Mouse (Mus musculus) forebrain, embryonic 11.5 days (tissue): ENCODE measurements at regions not wholly inside any gene's neighbourhood (a gene's known extent, or its start where the extent isn't known, plus 50 kb on each side); places are given as distances from the start of the nearest gene placed in this dataset.

Experiments
- ATAC-seq: fragments of 200-750 bp; cut with Nextera tagmentation; replicated peaks from 2 replicates; pipeline ENCODE4 v1.8.0; 2017; ENCODE audit warnings: moderate TSS enrichment; ENCODE audit not compliant: low FRiP score
- DNase-seq: peaks from one replicate; pipeline ENCODE4 v3.0.0-alpha.2; 2017; ENCODE audit warnings: low spot score
- H3K27ac ChIP-seq: fragments of 300-500 bp; sonication (generic); 2 replicates; pipeline ENCODE4 v1.5.1; 2014; ENCODE audit warnings: low read depth, low read length
- H3K27me3 ChIP-seq: fragments of 300-500 bp; sonication (generic); 2 replicates; pipeline ENCODE4 v1.6.1; 2014; ENCODE audit warnings: mild to moderate bottlenecking, low read length, mixed read lengths; ENCODE audit not compliant: control insufficient read depth, insufficient read depth
- H3K36me3 ChIP-seq: fragments of 300-500 bp; sonication (generic); 2 replicates; pipeline ENCODE4 v1.6.1; 2014; ENCODE audit warnings: mild to moderate bottlenecking, low read length, moderate library complexity, mixed read lengths; ENCODE audit not compliant: control insufficient read depth, insufficient read depth
- H3K4me1 ChIP-seq: fragments of 300-500 bp; sonication (generic); replicated peaks from 2 replicates; pipeline ENCODE4 v1.6.1; 2014; ENCODE audit warnings: low read length, mixed read lengths; ENCODE audit not compliant: control insufficient read depth, insufficient read depth
- H3K4me2 ChIP-seq: fragments of 300-500 bp; sonication (generic); 2 replicates; pipeline ENCODE4 v1.6.1; 2014; ENCODE audit warnings: low read depth, mild to moderate bottlenecking, low read length, moderate library complexity, mixed read lengths; ENCODE audit not compliant: severe bottlenecking
- H3K4me3 ChIP-seq: fragments of 300-500 bp; sonication (generic); 2 replicates; pipeline ENCODE4 v1.5.1; 2014; ENCODE audit warnings: low read depth, low read length
- H3K9ac ChIP-seq: fragments of 300-500 bp; sonication (generic); 2 replicates; pipeline ENCODE4 v1.6.1; 2014; ENCODE audit warnings: low read length
- H3K9me3 ChIP-seq: fragments of 300-500 bp; sonication (generic); 2 replicates; pipeline ENCODE4 v1.6.1; 2016; ENCODE audit warnings: low read length, mixed read lengths; ENCODE audit not compliant: control insufficient read depth
- WGBS: fragments of 180-500 bp; shearing (Covaris S2); extraction: QIAGEN DNeasy Blood & Tissue Kit; methylation state at CpG from one replicate; pipeline ENCODE4 v1.1.7; 2014; 5-methylcytosine and 5-hydroxymethylcytosine counted together

- ATAC-seq (no peak), DNase-seq (no peak)
- Histone ChIP-seq H3K27ac (no peak overlapping the region), H3K4me2 (no peak overlapping the region), H3K9me3 (no peaks in the 10 kb centered on the region), H3K36me3 (no peaks in the 10 kb centered on the region), H3K27me3 (no peaks in the 10 kb centered on the region), H3K9ac (no peak overlapping the region), H3K4me1 (no peaks in the 10 kb centered on the region), H3K4me3 (no peak overlapping the region)
- WGBS, result 80% methylated on average over 6 of the region's 6 CpGs
Measured at GRCm38 (mm10) chr5:18436099-18436748, 76.1 kb upstream of the Gnai1 start.

GRCm38 (mm10) chr5:18434245-18434644 is 74.1 kb upstream of the Gnai1 start:
- Histone ChIP-seq H3K9ac (no peak overlapping the region), H3K9me3 (no peaks in the 10 kb centered on the region), H3K4me3 (no peak overlapping the region), H3K4me1 (no peaks in the 10 kb centered on the region), H3K27me3 (no peaks in the 10 kb centered on the region), H3K4me2 (no peak overlapping the region), H3K27ac (no peak overlapping the region), H3K36me3 (no peaks in the 10 kb centered on the region)
- 94% methylated on average over 2 of the region's 2 CpGs for WGBS
- ATAC-seq (no peak), DNase-seq (no peak)

- 66% methylated on average over 7 of the region's 7 CpGs for WGBS
- H3K4me1 ChIP-seq, result no peaks in the 10 kb centered on the region
- no peak overlapping the region for H3K4me3 ChIP-seq
- DNase-seq, result no peak
- H3K9me3 ChIP-seq, result no peaks in the 10 kb centered on the region
- H3K4me2 ChIP-seq, result no peak overlapping the region
- no peaks in the 10 kb centered on the region for H3K36me3 ChIP-seq
- no peak overlapping the region for H3K27ac ChIP-seq
- no peak overlapping the region for H3K9ac ChIP-seq
- ATAC-seq, result no peak
- no peaks in the 10 kb centered on the region for H3K27me3 ChIP-seq
Measured at GRCm38 (mm10) chr5:18433287-18433686, 73.1 kb upstream of the Gnai1 start.

- H3K9me3 ChIP-seq, result no peaks in the 10 kb centered on the region
- no peak overlapping the region for H3K9ac ChIP-seq
- H3K27me3 ChIP-seq, result no peaks in the 10 kb centered on the region
- H3K4me3 ChIP-seq, result no peak overlapping the region
- H3K36me3 ChIP-seq, result no peaks in the 10 kb centered on the region
- H3K27ac ChIP-seq, result no peak overlapping the region
- H3K4me2 ChIP-seq, result no peak overlapping the region
- DNase-seq (no peak), ATAC-seq (no peak)
- no peaks in the 10 kb centered on the region for H3K4me1 ChIP-seq
- WGBS, result 69% methylated on average over 4 of the region's 4 CpGs
Measured at GRCm38 (mm10) chr5:18425098-18425497, 64.9 kb upstream of the Gnai1 start.

GRCm38 (mm10) chr5:18414892-18415291 is 54.7 kb upstream of the Gnai1 start:
- DNase-seq (no peak), ATAC-seq (no peak)
- H3K36me3 ChIP-seq, result no peaks in the 10 kb centered on the region
- no peaks in the 10 kb centered on the region for H3K9me3 ChIP-seq
- no peaks in the 10 kb centered on the region for H3K27me3 ChIP-seq
- H3K4me2 ChIP-seq, result no peak overlapping the region
- H3K9ac ChIP-seq, result no peak overlapping the region
- no peaks in the 10 kb centered on the region for H3K4me1 ChIP-seq
- H3K27ac ChIP-seq, result no peak overlapping the region
- WGBS, result 59% methylated on average over 3 of the region's 3 CpGs
- H3K4me3 ChIP-seq, result no peak overlapping the region
